Mouse (Mus musculus): ENCODE results near the gene Art3. TPM values are rescaled to one million over a fixed set of nuclear protein-coding genes. Genes with fewer than 3 reads are reported as not detected.
A peak's percentile ranks its signal among the peaks of the same experiment; 100 is the strongest.

The Art3 gene
- polyA plus RNA-seq, 1 experiment: 0.39 TPM

- Histone ChIP-seq H3K79me2 (ENCODE audit: control insufficient read depth, insufficient read depth) (peaks cover 17% of the 10 kb centered on the region), H3K36me3 (ENCODE audit: control insufficient read depth, insufficient read depth) (peaks cover 75% of the 10 kb centered on the region), H3K27me3 (ENCODE audit: control insufficient read depth, insufficient read depth, insufficient read length) (no peaks in the 10 kb centered on the region), H3K79me3 (ENCODE audit: low read depth) (peaks cover 10% of the 10 kb centered on the region), H3K4me3 (ENCODE audit: insufficient read depth, poor library complexity, severe bottlenecking) (no peak overlapping the region), H3ac (ENCODE audit: control insufficient read depth, insufficient read length, low read depth) (no peak overlapping the region)
- TF ChIP-seq CTCF (IDR thresholded peaks at IDR 0.05; ENCODE audit: control insufficient read depth, insufficient read depth, insufficient read length) (no peak), USF1 (IDR thresholded peaks at IDR 0.05; ENCODE audit: low read depth) (no peak), MYOG (IDR thresholded peaks at IDR 0.05; ENCODE audit: control insufficient read depth, extremely low read depth, insufficient read length) (no peak), FOSL1 (IDR thresholded peaks at IDR 0.05; ENCODE audit: insufficient read depth, low read length, poor library complexity, severe bottlenecking) (no peak), CEBPB (IDR thresholded peaks at IDR 0.05; ENCODE audit: low read depth) (no peak), MAX (IDR thresholded peaks at IDR 0.05) (no peak), MYOD1 (IDR thresholded peaks at IDR 0.05; ENCODE audit: control insufficient read depth, insufficient read length, low read depth) (no peak)
Observed at GRCm38 (mm10) chr5:92424126-92424525, 92.5 kb downstream of the Art3 start.

GRCm38 (mm10) chr5:92430723-92431122 lies 99.1 kb downstream of the Art3 start:
- H3K79me2 ChIP-seq (ENCODE audit: control insufficient read depth, insufficient read depth): peaks cover 76% of the 10 kb centered on the region
- no peak overlapping the region for H3ac ChIP-seq (ENCODE audit: control insufficient read depth, insufficient read length, low read depth)
- H3K4me3 ChIP-seq (ENCODE audit: insufficient read depth, poor library complexity, severe bottlenecking): no peak overlapping the region
- H3K79me3 ChIP-seq (ENCODE audit: low read depth): peaks cover 53% of the 10 kb centered on the region
- no peaks in the 10 kb centered on the region for H3K27me3 ChIP-seq (ENCODE audit: control insufficient read depth, insufficient read depth, insufficient read length)
- H3K36me3 ChIP-seq (ENCODE audit: control insufficient read depth, insufficient read depth): peaks cover 42% of the 10 kb centered on the region
- TF ChIP-seq MAX (IDR thresholded peaks at IDR 0.05) (no peak), CTCF (IDR thresholded peaks at IDR 0.05; ENCODE audit: control insufficient read depth, insufficient read depth, insufficient read length) (no peak), USF1 (IDR thresholded peaks at IDR 0.05; ENCODE audit: low read depth) (no peak), FOSL1 (IDR thresholded peaks at IDR 0.05; ENCODE audit: insufficient read depth, low read length, poor library complexity, severe bottlenecking) (no peak), MYOD1 (IDR thresholded peaks at IDR 0.05; ENCODE audit: control insufficient read depth, insufficient read length, low read depth) (no peak), CEBPB (IDR thresholded peaks at IDR 0.05; ENCODE audit: low read depth) (no peak), MYOG (IDR thresholded peaks at IDR 0.05; ENCODE audit: control insufficient read depth, extremely low read depth, insufficient read length) (no peak)

GRCm38 (mm10) chr5:92431611-92432010 lies 100.0 kb downstream of the Art3 start:
- no peaks in the 10 kb centered on the region for H3K27me3 ChIP-seq (ENCODE audit: control insufficient read depth, insufficient read depth, insufficient read length)
- no peak for TF ChIP-seq MAX (IDR thresholded peaks at IDR 0.05)
- peaks cover 53% of the 10 kb centered on the region for H3K79me3 ChIP-seq (ENCODE audit: low read depth)
- H3K4me3 ChIP-seq (ENCODE audit: insufficient read depth, poor library complexity, severe bottlenecking): no peak overlapping the region
- peaks cover 76% of the 10 kb centered on the region for H3K79me2 ChIP-seq (ENCODE audit: control insufficient read depth, insufficient read depth)
- H3ac ChIP-seq (ENCODE audit: control insufficient read depth, insufficient read length, low read depth): no peak overlapping the region
- H3K36me3 ChIP-seq (ENCODE audit: control insufficient read depth, insufficient read depth): peaks cover 36% of the 10 kb centered on the region

- H3ac ChIP-seq (ENCODE audit: control insufficient read depth, insufficient read length, low read depth): peak overlapping the region; percentile 77
- peaks cover 59% of the 10 kb centered on the region for H3K79me2 ChIP-seq (ENCODE audit: control insufficient read depth, insufficient read depth)
- peak overlapping the region; percentile 87 for H3K4me3 ChIP-seq (ENCODE audit: insufficient read depth, poor library complexity, severe bottlenecking)
- no peaks in the 10 kb centered on the region for H3K27me3 ChIP-seq (ENCODE audit: control insufficient read depth, insufficient read depth, insufficient read length)
- H3K36me3 ChIP-seq (ENCODE audit: control insufficient read depth, insufficient read depth): peaks cover 17% of the 10 kb centered on the region
- TF ChIP-seq MAX (IDR thresholded peaks at IDR 0.05): no peak
- TF ChIP-seq MYOD1 (IDR thresholded peaks at IDR 0.05; ENCODE audit: control insufficient read depth, insufficient read length, low read depth): no peak
- TF ChIP-seq CEBPB (IDR thresholded peaks at IDR 0.05; ENCODE audit: low read depth): no peak
- no peak for TF ChIP-seq CTCF (IDR thresholded peaks at IDR 0.05; ENCODE audit: control insufficient read depth, insufficient read depth, insufficient read length)
- TF ChIP-seq MYOG (IDR thresholded peaks at IDR 0.05; ENCODE audit: control insufficient read depth, extremely low read depth, insufficient read length): no peak
- TF ChIP-seq FOSL1 (IDR thresholded peaks at IDR 0.05; ENCODE audit: insufficient read depth, low read length, poor library complexity, severe bottlenecking): no peak
- TF ChIP-seq USF1 (IDR thresholded peaks at IDR 0.05; ENCODE audit: low read depth): no peak
- H3K79me3 ChIP-seq (ENCODE audit: low read depth): peaks cover 44% of the 10 kb centered on the region
Observed at GRCm38 (mm10) chr5:92434070-92434469, 102.4 kb downstream of the Art3 start.

GRCm38 (mm10) chr5:92434571-92434985 lies 103.0 kb downstream of the Art3 start:
- Histone ChIP-seq H3K79me2 (ENCODE audit: control insufficient read depth, insufficient read depth) (peaks cover 54% of the 10 kb centered on the region), H3K27me3 (ENCODE audit: control insufficient read depth, insufficient read depth, insufficient read length) (no peaks in the 10 kb centered on the region), H3ac (ENCODE audit: control insufficient read depth, insufficient read length, low read depth) (peak overlapping the region; percentile 77), H3K36me3 (ENCODE audit: control insufficient read depth, insufficient read depth) (peaks cover 12% of the 10 kb centered on the region), H3K79me3 (ENCODE audit: low read depth) (peaks cover 41% of the 10 kb centered on the region), H3K4me3 (ENCODE audit: insufficient read depth, poor library complexity, severe bottlenecking) (peak overlapping the region; percentile 87)
- TF ChIP-seq USF1 (IDR thresholded peaks at IDR 0.05; ENCODE audit: low read depth) (no peak), CTCF (IDR thresholded peaks at IDR 0.05; ENCODE audit: control insufficient read depth, insufficient read depth, insufficient read length) (no peak), MYOD1 (IDR thresholded peaks at IDR 0.05; ENCODE audit: control insufficient read depth, insufficient read length, low read depth) (no peak), MAX (IDR thresholded peaks at IDR 0.05) (no peak), MYOG (IDR thresholded peaks at IDR 0.05; ENCODE audit: control insufficient read depth, extremely low read depth, insufficient read length) (no peak), CEBPB (IDR thresholded peaks at IDR 0.05; ENCODE audit: low read depth) (no peak), FOSL1 (IDR thresholded peaks at IDR 0.05; ENCODE audit: insufficient read depth, low read length, poor library complexity, severe bottlenecking) (no peak)

GRCm38 (mm10) chr5:92435025-92435584 lies 103.5 kb downstream of the Art3 start, which contains the start of gene Nup54:
Gene Nup54, minus strand, starts transcription at chr5:92435219.
- H3K36me3 ChIP-seq (ENCODE audit: control insufficient read depth, insufficient read depth): peaks cover 8% of the 10 kb centered on the region
- peak within 1 kb of the TSS; percentile 87 for H3K4me3 ChIP-seq (ENCODE audit: insufficient read depth, poor library complexity, severe bottlenecking)
- peaks cover 49% of the 10 kb centered on the region for H3K79me2 ChIP-seq (ENCODE audit: control insufficient read depth, insufficient read depth)
- peak within 1 kb of the TSS; percentile 77 for H3ac ChIP-seq (ENCODE audit: control insufficient read depth, insufficient read length, low read depth)
- TF ChIP-seq USF1 (IDR thresholded peaks at IDR 0.05; ENCODE audit: low read depth): peak; percentile 83
- peak; percentile 82 for TF ChIP-seq MAX (IDR thresholded peaks at IDR 0.05)
- no peak for TF ChIP-seq CTCF (IDR thresholded peaks at IDR 0.05; ENCODE audit: control insufficient read depth, insufficient read depth, insufficient read length)
- H3K79me3 ChIP-seq (ENCODE audit: low read depth): peaks cover 41% of the 10 kb centered on the region
- H3K27me3 ChIP-seq (ENCODE audit: control insufficient read depth, insufficient read depth, insufficient read length): no peaks in the 10 kb centered on the region

Measured in C2C12 (cell line).